Comparison of ENCODE assay signal across 8 mouse cellular contexts in genomic region chr10:69253075-69253685, GRCm38 (mm10). TPM values are rescaled to one million over a fixed set of nuclear protein-coding genes. Genes with fewer than 3 reads are reported as not detected.
A peak's percentile ranks its signal among the peaks of the same experiment; 100 is the strongest.
DNase-seq lines count a peak whose midpoint lies in the region; ATAC-seq and TF ChIP-seq lines count a peak whose summit lies in the region.

No protein-coding gene starts in this region.

- peaks cover 17% of the 10 kb centered on the region for H3K36me3 ChIP-seq in liver, embryonic 12.5 days

- H3K4me2 ChIP-seq in liver, embryonic 12.5 days, result no peak overlapping the region

- peaks cover 34% of the 10 kb centered on the region for H3K4me1 ChIP-seq in liver, embryonic 12.5 days

- DNase-seq in gastrocnemius, adult 2 months, result no peak
- DNase-seq in gastrocnemius, adult 8-10 months (ENCODE audit: low spot score in 2 of 2), result no peak
- DNase-seq in embryo, embryonic 9.5 days (ENCODE audit: extremely low spot score), result peak; percentile 25
- DNase-seq in hindlimb bud, embryonic 11.5 days (ENCODE audit: extremely low spot score, low read depth, low spot score), result peak; percentile 76
- no peak for DNase-seq in natural killer cell, adult 2 months (ENCODE audit: low spot score in 2 of 2)
- DNase-seq in cerebellum, postnatal 25 days, result no peak
- DNase-seq in layer of hippocampus, postnatal 25 days (ENCODE audit: extremely low spot score in 1 of 2, low spot score in 1 of 2), result no peak

- no peaks in the 10 kb centered on the region for H3K9me3 ChIP-seq in liver, embryonic 12.5 days (replicated peaks)

- ATAC-seq in liver, embryonic 12.5 days, result no peak

- no peak for TF ChIP-seq CTCF in gastrocnemius, adult 2 months (IDR thresholded peaks at IDR 0.05)

- intact Hi-C loops in gastrocnemius, adult 2 months (cut with DNase I), result no loop called here

- peak overlapping the region; percentile 80 for H3K27ac ChIP-seq in gastrocnemius, adult 2 months
- peak overlapping the region; percentile 66 for H3K27ac ChIP-seq in liver, embryonic 12.5 days

- H3K27me3 ChIP-seq in liver, embryonic 12.5 days (replicated peaks), result no peaks in the 10 kb centered on the region

- no peak overlapping the region for H3K4me3 ChIP-seq in gastrocnemius, adult 2 months
- H3K4me3 ChIP-seq in liver, embryonic 12.5 days, result no peak overlapping the region

- 58% methylated on average over 5 of the region's 5 CpGs for WGBS in liver, embryonic 12.5 days (ENCODE audit: insufficient replicate concordance)

- H3K9ac ChIP-seq in liver, embryonic 12.5 days, result no peak overlapping the region

RNA-seq across cellular contexts. Expression of gene A930033H14Rik, which starts 40.3 kb away (rescaled TPM):
- 1 to 10 TPM; 3.4 to 5.1 TPM for total RNA-seq in gastrocnemius, adult 2 months (2021)
- 1 to 10 TPM; 5.0 to 6.5 (median 5.7) TPM for total RNA-seq in gastrocnemius, adult 8-10 months (2022)
- 0.81 TPM in 2 replicates for polyA plus RNA-seq in liver, embryonic 12.5 days (2016; fragmentation: Nextera tagmentation; extraction: Ambion mirVana)
- total RNA-seq in layer of hippocampus, postnatal 25 days (2021), result 1 to 10 TPM; 2.2 to 4.1 TPM

Comparison
In these comparisons a context has a peak if more than half of its experiments do, and no peak if none do; other contexts are left out.
1. DNase-seq: peak in embryo, embryonic 9.5 days (single experiment) and hindlimb bud, embryonic 11.5 days (single experiment); none in gastrocnemius, adult 2 months (single experiment), gastrocnemius, adult 8-10 months (0 of 2), natural killer cell, adult 2 months (0 of 2), cerebellum, postnatal 25 days (0 of 2) and layer of hippocampus, postnatal 25 days (0 of 2).